Mouse (Mus musculus): ENCODE measurements around the gene Ndst4.
A peak's percentile ranks its signal among the peaks of the same experiment; 100 is the strongest.

Gene Ndst4

DNA sequence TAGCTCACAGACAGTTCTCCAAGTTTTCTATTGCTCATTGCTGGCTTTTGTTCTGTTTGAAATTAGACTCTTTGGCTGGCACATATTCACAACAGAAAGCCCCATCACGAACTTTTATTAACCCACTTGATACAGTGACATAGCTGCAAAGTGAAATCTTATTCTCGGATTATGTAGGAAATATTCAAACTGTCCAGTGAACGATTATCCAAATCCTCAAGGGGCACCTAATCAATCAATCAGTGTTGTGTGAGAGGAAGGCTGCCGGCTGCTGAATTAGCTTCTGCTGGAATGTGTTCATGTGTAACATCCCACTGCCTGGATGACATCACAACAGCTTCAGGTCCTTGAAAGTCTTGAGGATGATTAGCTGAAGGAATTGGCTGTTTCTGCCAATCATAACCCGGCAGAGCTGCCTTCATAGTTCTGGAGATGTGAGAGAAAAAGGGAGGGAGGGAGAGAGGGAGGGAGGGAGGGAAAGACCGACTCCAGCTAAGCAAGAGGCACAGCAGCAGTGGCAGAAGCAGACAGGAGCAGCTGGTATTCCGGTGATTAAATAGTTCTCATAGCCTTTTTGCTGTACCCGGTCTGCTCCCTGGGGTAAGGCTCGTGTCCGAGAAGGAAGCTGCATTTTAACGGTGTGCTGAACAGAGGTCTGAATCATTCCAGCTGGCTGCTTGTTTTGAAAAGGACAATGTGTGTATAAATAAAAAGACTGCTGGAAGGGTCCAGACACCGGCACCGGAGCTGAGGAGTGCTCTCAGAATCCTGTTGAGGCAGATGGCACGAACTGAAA is at the start of gene Ndst4:
Gene Ndst4 (plus strand): TSS at position 476 of the 796 bp plus-strand sequence.
- peak; percentile 14 to 26 for DNase-seq

GRCm38 (mm10) chr3:125397443-125397842 is 6.4 kb upstream of the Ndst4 start:
- no peak for DNase-seq

DNA sequence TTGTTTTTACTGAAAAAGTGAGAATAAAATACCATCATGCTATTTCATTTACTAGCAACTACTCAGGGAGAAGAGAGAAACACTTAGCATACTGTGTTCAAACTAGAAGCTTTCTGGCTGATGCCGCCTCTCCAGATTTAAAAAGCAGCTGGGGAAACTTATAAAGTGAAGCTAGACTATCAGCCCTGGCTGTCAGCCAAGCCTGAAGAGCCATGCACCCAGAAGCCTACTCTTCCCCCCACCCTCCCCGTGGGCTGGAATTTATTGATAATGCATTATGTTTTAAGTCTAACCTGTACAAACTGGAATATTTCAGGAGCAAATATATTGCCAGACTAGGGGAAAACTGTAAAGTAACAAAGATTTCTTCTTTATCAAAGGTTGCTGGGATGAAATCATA is 2.6 kb downstream of the Ndst4 start:
- peak; percentile 3 to 13 for DNase-seq

DNA sequence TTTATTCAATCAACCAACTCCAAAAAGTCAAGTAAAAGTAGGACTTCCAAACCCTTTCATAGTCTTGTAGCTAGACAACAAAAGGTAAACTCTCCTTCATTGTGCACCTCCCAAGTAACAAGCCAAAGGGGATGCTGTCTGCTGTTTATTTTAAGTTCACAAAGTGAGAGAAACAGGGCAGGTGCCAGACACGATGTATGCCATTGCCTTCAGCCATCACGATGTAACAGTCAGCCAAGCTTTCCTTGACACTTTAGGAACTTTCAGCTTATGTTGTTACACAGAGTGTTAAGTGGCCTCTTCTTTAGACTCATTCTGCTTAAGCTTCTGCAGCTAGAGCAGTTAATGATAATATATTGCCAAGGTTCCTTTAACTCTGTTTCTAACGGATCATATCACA is 3.1 kb downstream of the Ndst4 start:
- no peak for DNase-seq

GRCm38 (mm10) chr3:125466894-125467652 is 63.2 kb downstream of the Ndst4 start:
- no peak for DNase-seq

- no peak for DNase-seq
Observed at GRCm38 (mm10) chr3:125510102-125510501, 106.2 kb downstream of the Ndst4 start.

DNA sequence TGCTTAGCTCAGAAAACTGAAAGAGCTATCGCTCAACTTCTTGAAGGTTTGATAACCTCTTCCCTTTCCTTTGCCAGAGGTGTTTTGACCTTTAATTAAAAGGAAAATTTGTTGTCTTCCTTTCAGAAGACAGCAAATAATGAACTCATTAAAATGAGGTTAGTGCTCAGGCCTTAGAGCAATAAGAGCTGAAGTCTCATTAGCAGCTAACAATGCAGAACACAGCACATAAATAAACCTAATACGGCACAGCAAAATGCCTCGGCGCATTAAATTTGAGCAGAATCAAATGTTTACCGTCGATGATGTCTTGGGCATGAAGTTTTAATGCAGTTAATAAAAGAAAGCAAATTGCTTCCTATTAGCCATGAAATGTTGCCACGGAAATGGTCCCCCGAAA is 129.5 kb downstream of the Ndst4 start:
- DNase-seq, result no peak

DNA sequence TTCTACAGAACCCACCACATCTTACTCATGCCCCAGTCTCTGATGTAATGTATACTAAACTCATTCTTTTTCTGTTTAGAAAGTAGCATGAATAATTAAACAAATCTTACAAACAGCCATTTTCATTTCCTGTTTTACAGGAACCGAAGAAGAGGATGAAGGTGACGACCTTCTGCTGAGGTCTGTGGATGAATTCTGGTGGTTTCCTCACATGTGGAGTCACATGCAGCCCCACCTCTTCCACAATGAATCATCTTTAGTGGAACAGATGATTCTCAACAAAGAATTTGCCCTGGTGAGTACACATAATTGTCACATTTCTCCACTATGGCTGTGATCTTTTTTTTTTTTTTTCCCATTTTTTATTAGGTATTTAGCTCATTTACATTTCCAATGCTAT is 166.7 kb downstream of the Ndst4 start:
- no peak for DNase-seq

DNA sequence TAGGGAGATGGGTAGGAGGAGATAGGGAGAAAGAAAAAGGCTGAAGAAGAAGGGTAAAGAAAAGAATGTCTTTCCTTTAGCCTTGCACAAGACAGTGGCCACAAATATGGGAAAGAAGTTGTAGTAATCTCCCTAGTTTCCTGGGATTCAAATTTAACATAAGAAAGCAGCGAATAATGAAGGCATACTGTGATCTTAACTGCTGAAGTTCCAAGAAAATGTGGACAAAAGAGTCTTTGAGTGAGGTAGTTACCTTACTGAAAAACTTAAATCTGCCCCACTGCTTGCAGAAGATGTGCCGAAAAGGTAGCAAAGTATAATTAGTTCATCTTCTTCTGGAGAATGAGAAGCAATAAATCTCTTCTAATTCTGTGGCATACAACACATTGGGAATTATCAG is 228.4 kb downstream of the Ndst4 start:
- DNase-seq, result no peak

- DNase-seq, result no peak
Observed at GRCm38 (mm10) chr3:125655009-125655635, 251.2 kb downstream of the Ndst4 start.

DNA sequence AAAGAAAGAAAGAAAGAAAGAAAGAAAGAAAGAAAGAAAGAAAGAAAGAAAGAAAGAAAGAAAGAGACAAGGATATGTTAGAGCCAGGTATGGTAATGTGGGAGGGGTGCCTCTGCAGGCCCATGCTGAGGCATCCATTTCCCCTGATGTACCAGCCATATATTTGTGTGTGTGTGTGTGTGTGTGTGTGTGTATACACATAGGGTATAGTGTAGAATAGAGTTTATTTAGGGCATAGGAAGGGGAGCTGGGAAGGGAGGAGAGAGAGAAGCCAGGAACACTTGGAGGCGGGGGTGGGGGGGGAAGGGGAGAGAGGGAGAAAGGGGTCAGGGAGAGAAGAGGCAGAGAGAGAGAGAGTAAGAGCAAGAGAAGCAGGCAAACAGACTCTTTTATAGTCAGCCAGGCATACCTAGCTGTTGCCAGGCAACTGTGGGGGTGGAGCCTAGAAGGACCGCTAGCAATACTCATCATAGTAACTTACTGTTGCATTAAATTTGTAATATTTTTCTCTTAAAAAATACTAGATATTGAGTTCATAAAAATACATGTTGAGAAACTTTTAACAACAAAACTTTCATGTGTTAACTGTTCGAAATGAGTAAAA is 256.3 kb downstream of the Ndst4 start:
- DNase-seq, result no peak

- no peak for DNase-seq
Observed at GRCm38 (mm10) chr3:125660884-125661532, 257.1 kb downstream of the Ndst4 start.

DNA sequence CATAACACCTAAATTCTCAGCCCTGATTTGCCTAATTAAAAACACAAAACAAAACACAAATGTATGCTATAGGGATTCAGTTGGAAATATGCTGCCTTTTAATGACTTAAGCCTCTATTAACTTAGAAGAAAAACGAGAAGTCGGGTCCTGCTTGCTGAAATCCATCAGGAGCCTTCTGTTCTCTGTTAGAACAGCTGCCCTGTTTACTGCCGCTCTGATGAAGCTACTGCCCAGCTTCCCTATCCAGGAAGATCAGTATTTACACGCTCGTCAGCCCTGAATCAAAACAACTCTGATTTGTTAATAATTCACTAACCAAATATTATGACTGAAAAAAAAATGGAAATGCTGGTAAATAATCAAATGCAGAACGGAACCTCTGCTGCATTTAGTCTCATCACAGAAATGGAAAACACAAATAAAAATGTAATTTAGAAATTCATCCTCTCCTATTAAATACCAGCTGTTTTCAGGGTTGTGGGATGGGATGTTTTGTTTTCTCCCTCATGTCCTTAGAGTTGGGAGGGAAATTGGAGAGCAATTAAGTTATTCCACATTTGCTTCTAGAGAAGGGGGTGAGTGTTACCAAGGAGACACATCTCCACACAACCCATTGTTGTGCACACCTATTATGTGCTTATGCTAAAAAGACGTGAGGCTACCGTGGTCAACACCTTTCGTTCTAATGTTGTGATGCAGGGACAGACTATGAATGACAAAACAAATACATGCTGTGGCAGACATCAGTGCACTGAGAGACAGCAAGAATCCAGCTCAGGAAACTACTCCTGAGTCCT is 270.3 kb downstream of the Ndst4 start:
- DNase-seq, result no peak

GRCm38 (mm10) chr3:125675211-125675896 is 271.5 kb downstream of the Ndst4 start:
- DNase-seq, result no peak

- peak; percentile 5 to 11 for DNase-seq
Observed at GRCm38 (mm10) chr3:125678924-125679323, 275.0 kb downstream of the Ndst4 start.

- no peak for DNase-seq
Observed at GRCm38 (mm10) chr3:125683460-125684230, 279.8 kb downstream of the Ndst4 start.

GRCm38 (mm10) chr3:125684583-125684982 is 280.7 kb downstream of the Ndst4 start:
- DNase-seq, result no peak

GRCm38 (mm10) chr3:125687601-125688000 is 283.7 kb downstream of the Ndst4 start:
- DNase-seq, result no peak

DNA sequence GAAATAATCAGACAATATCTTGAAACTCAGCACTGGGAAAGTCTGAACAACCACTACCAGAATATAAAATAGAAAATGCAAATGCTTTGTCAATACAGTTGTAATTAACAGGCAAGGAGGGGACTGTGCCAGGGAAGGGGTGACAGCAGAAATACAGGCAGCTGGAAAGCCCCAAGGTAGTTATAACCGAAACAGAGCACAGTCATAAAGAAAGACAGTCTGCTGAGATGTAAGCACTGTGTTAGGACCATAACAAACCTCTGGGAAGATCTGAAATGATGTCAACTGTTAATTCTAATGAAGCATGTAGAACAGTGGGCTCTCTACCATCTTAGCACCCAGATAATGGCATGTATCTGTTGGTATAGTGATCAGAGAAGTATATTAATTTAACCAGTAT is 287.1 kb downstream of the Ndst4 start:
- no peak for DNase-seq

DNA sequence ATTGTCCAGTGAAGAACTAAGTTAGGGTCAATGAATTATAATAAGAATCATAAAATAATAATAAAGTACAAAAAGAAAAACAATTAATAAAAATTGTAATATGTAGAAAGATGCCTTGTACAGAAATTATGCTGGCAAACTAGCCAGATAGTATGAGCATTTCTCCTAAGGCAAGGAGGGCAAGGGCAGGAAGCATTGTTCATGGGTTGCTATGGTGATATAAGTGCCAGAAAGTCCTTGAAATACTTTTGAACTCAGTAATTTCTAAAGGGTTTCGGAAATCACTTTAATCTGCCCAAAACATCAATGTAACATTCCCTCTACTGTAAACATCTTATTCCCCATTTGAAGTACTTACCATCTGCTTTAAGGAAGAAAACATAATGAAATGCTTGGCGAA is 319.1 kb downstream of the Ndst4 start:
- DNase-seq, result no peak

Measured in cerebellum, postnatal 25 days (tissue).